Mouse (Mus musculus): ENCODE results near the gene Olfr212. TPM values are rescaled to one million over a fixed set of nuclear protein-coding genes. Genes with fewer than 3 reads are reported as not detected.

Gene Olfr212
- polyA plus RNA-seq (2015; fragmentation: Nextera tagmentation; extraction: Ambion mirVana), result not detected in 2 replicates

DNA sequence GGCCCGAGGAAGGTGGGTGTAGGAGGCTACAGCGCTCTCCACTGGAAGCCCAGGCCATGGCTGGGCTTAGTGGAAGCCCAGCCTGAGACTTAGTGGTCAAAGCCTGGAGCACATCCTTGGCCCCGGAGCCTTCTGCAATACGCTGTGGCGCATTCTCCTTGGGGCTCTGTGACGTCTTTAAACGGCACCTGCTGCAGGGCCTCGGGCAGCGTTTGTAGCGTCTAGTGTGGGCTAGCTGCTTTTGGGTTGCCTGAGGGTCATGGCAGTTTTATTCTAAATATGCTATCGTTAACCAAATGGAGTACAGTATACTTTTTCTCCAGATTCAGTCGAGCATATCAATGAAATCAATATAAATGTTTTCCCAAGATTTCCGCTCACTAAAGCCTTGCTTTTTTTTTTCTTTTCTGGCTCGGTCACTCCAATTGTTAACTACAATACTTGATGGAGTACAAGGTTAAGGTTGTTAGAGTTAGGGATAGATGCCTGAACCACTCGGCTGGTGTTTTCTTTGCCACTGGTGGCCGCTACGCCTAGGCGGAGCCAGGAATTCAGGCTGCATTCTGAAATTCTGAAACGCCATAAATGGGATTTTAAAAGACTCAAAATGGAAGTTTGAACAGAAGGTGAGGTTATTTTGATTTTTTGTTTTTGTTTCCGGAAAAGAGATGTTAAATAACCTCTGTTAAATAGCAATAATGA is at the start of gene Olfr212:
Gene Olfr212 (plus strand): TSS at position 215 of the 702 bp plus-strand sequence.

DNA sequence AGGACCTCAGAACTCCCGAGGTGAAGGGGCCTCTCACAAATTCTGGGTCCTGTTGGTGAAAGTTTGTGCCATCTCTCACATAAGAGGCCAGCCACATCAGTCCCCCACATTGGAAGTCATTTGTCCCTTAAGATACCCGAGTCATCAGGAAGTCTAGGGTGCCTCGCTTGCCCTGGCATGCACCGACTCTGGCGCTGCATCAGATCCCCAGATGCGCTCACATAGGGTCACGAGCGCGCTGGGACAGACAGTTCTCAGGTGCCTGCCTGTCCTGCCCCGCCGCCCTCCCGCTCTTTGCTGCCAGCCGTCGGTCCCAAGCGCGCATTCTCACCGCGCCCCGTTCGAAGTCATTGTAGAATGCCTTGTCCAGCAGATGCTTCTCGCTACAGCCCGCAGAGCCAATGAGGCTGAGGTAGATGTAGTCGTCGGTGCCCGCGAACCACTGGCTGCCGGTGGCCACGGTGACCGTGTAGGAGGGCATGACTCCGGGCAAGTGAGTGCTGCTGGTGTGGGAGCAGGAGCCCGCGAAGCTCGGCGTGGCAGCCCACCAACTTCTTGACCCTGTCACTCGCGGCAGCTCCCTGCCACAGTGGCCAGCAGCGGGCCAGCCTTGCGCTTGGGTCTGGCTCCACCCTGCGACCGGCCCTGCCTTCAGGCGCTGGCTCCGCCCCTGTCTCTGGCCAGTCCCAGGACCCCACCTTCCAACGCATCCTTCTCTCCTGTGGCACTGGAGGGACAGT is 45.6 kb upstream of the Olfr212 start, which contains the start of gene Alox5:
Gene Alox5 (minus strand): TSS at position 635 of the 740 bp plus-strand sequence.

DNA sequence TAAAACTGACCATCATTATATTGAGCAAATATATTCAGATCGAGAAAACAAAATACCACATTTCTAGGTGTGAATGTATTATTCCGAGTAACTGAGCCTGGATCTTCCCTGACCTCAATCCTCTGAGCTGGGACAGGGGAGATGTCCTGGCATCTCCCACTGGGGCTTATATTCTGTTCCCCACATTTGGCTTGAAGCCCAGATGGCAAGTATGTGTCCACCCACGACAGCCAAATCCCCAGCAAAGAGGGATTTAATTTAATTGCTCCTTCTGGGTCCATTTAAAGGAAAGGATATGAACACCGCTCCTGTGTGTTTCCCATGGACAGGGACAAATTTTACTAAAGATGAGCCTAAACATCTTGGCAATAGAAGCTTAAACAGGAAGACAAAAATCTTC is 17.5 kb upstream of the Olfr212 start, which contains the start of gene Olfr211:
Gene Olfr211 (plus strand): TSS at position 301 of the 400 bp plus-strand sequence.

DNA sequence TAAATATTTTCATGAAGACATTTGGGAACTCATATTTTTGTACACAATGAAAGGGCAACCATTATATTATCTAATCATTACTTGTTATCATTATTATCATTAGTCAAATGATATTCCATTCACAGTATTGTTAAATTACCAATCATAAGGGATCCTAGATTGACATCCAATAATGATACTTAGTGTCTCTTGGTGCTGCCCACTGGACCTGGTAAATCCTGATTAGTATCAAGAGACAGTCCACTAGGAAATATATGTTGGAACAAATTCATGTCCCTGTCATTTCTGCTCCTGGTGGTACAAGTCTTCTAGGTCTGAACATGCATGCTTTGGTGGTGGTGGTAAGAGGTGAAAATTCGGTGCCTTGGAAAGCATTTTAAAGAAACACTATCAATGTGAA is 31.8 kb downstream of the Olfr212 start, which contains the start of gene Olfr213:
Gene Olfr213 (plus strand): TSS at position 301 of the 400 bp plus-strand sequence.

DNA sequence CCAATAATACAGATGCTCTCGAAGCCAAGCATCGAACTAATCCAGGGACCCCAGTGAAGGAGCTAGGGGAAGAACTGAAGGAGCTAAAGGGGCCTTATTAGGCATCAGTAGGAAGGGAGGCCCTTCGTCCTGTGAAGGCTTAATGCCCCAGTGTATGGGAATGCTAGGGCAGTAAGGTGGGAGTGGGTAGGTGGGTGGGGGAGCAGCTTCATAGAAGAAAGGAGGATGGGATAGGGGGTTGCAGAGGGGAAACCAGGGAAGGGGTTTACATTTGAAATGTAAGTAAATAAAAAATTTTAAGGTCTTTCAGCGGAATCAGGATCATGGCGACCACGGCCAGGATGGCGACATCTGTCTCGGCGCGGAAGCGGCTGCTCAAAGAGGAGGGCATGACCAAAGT is 44.5 kb downstream of the Olfr212 start, which contains the start of gene Gm5580:
Gene Gm5580 (plus strand): TSS at position 301 of the 400 bp plus-strand sequence.

DNA sequence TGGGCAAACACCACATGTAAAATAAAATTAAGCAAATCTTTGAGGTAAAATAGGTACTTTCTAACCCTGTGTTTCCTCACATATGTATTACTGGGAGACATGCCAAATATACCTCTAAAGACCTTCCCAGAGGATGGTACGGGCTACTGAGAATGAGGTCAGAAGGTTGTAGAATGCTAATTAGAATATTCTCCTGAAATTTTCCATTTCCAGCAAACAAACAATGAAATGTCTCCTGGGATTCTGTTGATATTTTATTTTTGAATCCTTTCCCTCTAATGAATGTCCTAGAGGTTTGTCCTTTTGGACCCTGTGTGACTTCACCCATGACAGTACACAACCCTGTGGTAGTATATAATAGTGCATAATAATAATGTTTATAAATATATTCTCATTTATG is 47.6 kb downstream of the Olfr212 start, which contains the start of gene Olfr214:
Gene Olfr214 (plus strand): TSS at position 301 of the 400 bp plus-strand sequence.

Other genes with a start within 250 kb of the Olfr212 start
- gene Zfand4, start 242.3 kb upstream of the Olfr212 start, polyA plus RNA-seq (2015; fragmentation: Nextera tagmentation; extraction: Ambion mirVana), result 2.7 and 4.1 TPM in 2 replicates
- gene March8, start 168.5 kb upstream of the Olfr212 start, polyA plus RNA-seq (2015; fragmentation: Nextera tagmentation; extraction: Ambion mirVana), result 30.4 and 38.6 TPM in 2 replicates
- gene Alox5, start 45.3 kb upstream of the Olfr212 start, polyA plus RNA-seq (2015; fragmentation: Nextera tagmentation; extraction: Ambion mirVana), result 1.9 and 3.4 TPM in 2 replicates
- not detected in 2 replicates for gene Olfr211, start 17.4 kb upstream of the Olfr212 start, polyA plus RNA-seq (2015; fragmentation: Nextera tagmentation; extraction: Ambion mirVana)
- not detected in 2 replicates for gene Olfr213, start 31.9 kb downstream of the Olfr212 start, polyA plus RNA-seq (2015; fragmentation: Nextera tagmentation; extraction: Ambion mirVana)
- 0.30 and 0.39 TPM in 2 replicates for gene Gm5580, start 44.6 kb downstream of the Olfr212 start, polyA plus RNA-seq (2015; fragmentation: Nextera tagmentation; extraction: Ambion mirVana)
- not detected in 2 replicates for gene Olfr214, start 47.7 kb downstream of the Olfr212 start, polyA plus RNA-seq (2015; fragmentation: Nextera tagmentation; extraction: Ambion mirVana)
- gene Olfr215, start 77.7 kb downstream of the Olfr212 start, polyA plus RNA-seq (2015; fragmentation: Nextera tagmentation; extraction: Ambion mirVana), result not detected in 2 replicates
- 47.2 and 49.6 TPM in 2 replicates for gene Zfp422, start 122.5 kb downstream of the Olfr212 start, polyA plus RNA-seq (2015; fragmentation: Nextera tagmentation; extraction: Ambion mirVana)
- 11.1 and 20.4 TPM in 2 replicates for gene Depp1, start 144.1 kb downstream of the Olfr212 start, polyA plus RNA-seq (2015; fragmentation: Nextera tagmentation; extraction: Ambion mirVana)
- gene Rassf4, start 167.4 kb downstream of the Olfr212 start, polyA plus RNA-seq (2015; fragmentation: Nextera tagmentation; extraction: Ambion mirVana), result 3.8 and 6.1 TPM in 2 replicates
- gene Tmem72, start 210.4 kb downstream of the Olfr212 start, polyA plus RNA-seq (2015; fragmentation: Nextera tagmentation; extraction: Ambion mirVana), result 0.03 and 0.05 TPM in 2 replicates

All from adrenal gland, postnatal 0 days (tissue).